Mouse (Mus musculus) forebrain, embryonic 11.5 days (tissue): ENCODE results near the gene Tomm40l. TPM values are rescaled to one million over a fixed set of nuclear protein-coding genes. Genes with fewer than 3 reads are reported as not detected.

Experiments
- ATAC-seq: fragments of 200-750 bp; cut with Nextera tagmentation; replicated peaks from 2 replicates; pipeline ENCODE4 v1.8.0; 2017; ENCODE audit warnings: moderate TSS enrichment; ENCODE audit not compliant: low FRiP score
- DNase-seq: peaks from one replicate; pipeline ENCODE4 v3.0.0-alpha.2; 2017; ENCODE audit warnings: low spot score
- H3K27ac ChIP-seq: fragments of 300-500 bp; sonication (generic); 2 replicates; pipeline ENCODE4 v1.5.1; 2014; ENCODE audit warnings: low read depth, low read length
- H3K27me3 ChIP-seq: fragments of 300-500 bp; sonication (generic); 2 replicates; pipeline ENCODE4 v1.6.1; 2014; ENCODE audit warnings: mild to moderate bottlenecking, low read length, mixed read lengths; ENCODE audit not compliant: control insufficient read depth, insufficient read depth
- H3K36me3 ChIP-seq: fragments of 300-500 bp; sonication (generic); 2 replicates; pipeline ENCODE4 v1.6.1; 2014; ENCODE audit warnings: mild to moderate bottlenecking, low read length, moderate library complexity, mixed read lengths; ENCODE audit not compliant: control insufficient read depth, insufficient read depth
- H3K4me1 ChIP-seq: fragments of 300-500 bp; sonication (generic); replicated peaks from 2 replicates; pipeline ENCODE4 v1.6.1; 2014; ENCODE audit warnings: low read length, mixed read lengths; ENCODE audit not compliant: control insufficient read depth, insufficient read depth
- H3K4me2 ChIP-seq: fragments of 300-500 bp; sonication (generic); 2 replicates; pipeline ENCODE4 v1.6.1; 2014; ENCODE audit warnings: low read depth, mild to moderate bottlenecking, low read length, moderate library complexity, mixed read lengths; ENCODE audit not compliant: severe bottlenecking
- H3K4me3 ChIP-seq: fragments of 300-500 bp; sonication (generic); 2 replicates; pipeline ENCODE4 v1.5.1; 2014; ENCODE audit warnings: low read depth, low read length
- H3K9ac ChIP-seq: fragments of 300-500 bp; sonication (generic); 2 replicates; pipeline ENCODE4 v1.6.1; 2014; ENCODE audit warnings: low read length
- H3K9me3 ChIP-seq: fragments of 300-500 bp; sonication (generic); 2 replicates; pipeline ENCODE4 v1.6.1; 2016; ENCODE audit warnings: low read length, mixed read lengths; ENCODE audit not compliant: control insufficient read depth
- WGBS: fragments of 180-500 bp; shearing (Covaris S2); extraction: QIAGEN DNeasy Blood & Tissue Kit; methylation state at CpG from one replicate; pipeline ENCODE4 v1.1.7; 2014; 5-methylcytosine and 5-hydroxymethylcytosine counted together
- polyA plus RNA-seq: library from polyadenylated mRNA; unstranded; fragments of >200 nt; fragmentation: Nextera tagmentation; extraction: Ambion mirVana; gene quantifications from 2 replicates; pipeline ENCODE4 v1.2.1, GENCODE M21; 2014

The Tomm40l gene
- polyA plus RNA-seq, 1 experiment from 2014 or later: 31.6 TPM

GRCm38 (mm10) chr1:171226780-171227179 lies 4.5 kb upstream of the Tomm40l start:
- no peaks in the 10 kb centered on the region for H3K36me3 ChIP-seq
- no peak overlapping the region for H3K9ac ChIP-seq
- no peaks in the 10 kb centered on the region; the same call in 1 of the 2 replicates for H3K4me1 ChIP-seq
- DNase-seq (no peak), ATAC-seq (no peak)
- WGBS: 36% methylated on average over 4 of the region's 4 CpGs
- no peak overlapping the region for H3K4me3 ChIP-seq
- no peak overlapping the region for H3K4me2 ChIP-seq
- H3K27ac ChIP-seq: no peak overlapping the region
- H3K27me3 ChIP-seq: no peaks in the 10 kb centered on the region
- H3K9me3 ChIP-seq: no peaks in the 10 kb centered on the region

GRCm38 (mm10) chr1:171224857-171225256 lies 2.5 kb upstream of the Tomm40l start, which contains the start of gene Apoa2:
Gene Apoa2 (plus strand): TSS chr1:171225054.
- ATAC-seq: no peak
- Histone ChIP-seq H3K9me3 (no peaks in the 10 kb centered on the region), H3K9ac (no peak within 1 kb of the TSS), H3K4me3 (no peak within 1 kb of the TSS), H3K27me3 (no peaks in the 10 kb centered on the region), H3K4me2 (no peak within 1 kb of the TSS), H3K36me3 (no peaks in the 10 kb centered on the region), H3K4me1 (peaks cover 2% of the 10 kb centered on the region; the same call in 1 of the 2 replicates), H3K27ac (no peak within 1 kb of the TSS)
- 77% methylated on average over 5 of the region's 5 CpGs for WGBS
- DNase-seq: no peak

- Histone ChIP-seq H3K36me3 (no peaks in the 10 kb centered on the region), H3K27ac (no peak overlapping the region), H3K4me2 (no peak overlapping the region), H3K27me3 (no peaks in the 10 kb centered on the region), H3K9ac (no peak overlapping the region), H3K4me3 (no peak overlapping the region), H3K9me3 (no peaks in the 10 kb centered on the region), H3K4me1 (peaks cover 2% of the 10 kb centered on the region; the same call in 1 of the 2 replicates)
- WGBS: 91% methylated on average over 2 of the region's 2 CpGs
- ATAC-seq (no peak), DNase-seq (no peak)
These were observed 1.5 kb upstream of the Tomm40l start for GRCm38 (mm10) chr1:171223796-171224195.

GRCm38 (mm10) chr1:171223168-171223567 lies 854 bp upstream of the Tomm40l start:
- H3K4me2 ChIP-seq: peak overlapping the region; percentile 31; the same call in 1 of the 2 replicates
- ATAC-seq (no peak), DNase-seq (no peak)
- H3K9me3 ChIP-seq: no peaks in the 10 kb centered on the region
- H3K36me3 ChIP-seq: no peaks in the 10 kb centered on the region
- H3K27ac ChIP-seq: 0 out of 2 replicates have a peak overlapping the region, but pooled peaks have one; percentile 42
- 89% methylated on average over 6 of the region's 6 CpGs for WGBS
- H3K4me3 ChIP-seq: peak overlapping the region; percentile 57
- H3K27me3 ChIP-seq: no peaks in the 10 kb centered on the region
- peaks cover 2% of the 10 kb centered on the region; the same call in 1 of the 2 replicates for H3K4me1 ChIP-seq
- H3K9ac ChIP-seq: no peak overlapping the region

GRCm38 (mm10) chr1:171221281-171222193 lies 777 bp downstream of the Tomm40l start:
- Histone ChIP-seq H3K27ac (peak overlapping the region; percentile 6; the same call in 1 of the 2 replicates), H3K4me2 (peak overlapping the region; percentile 81), H3K9me3 (no peaks in the 10 kb centered on the region), H3K27me3 (no peaks in the 10 kb centered on the region), H3K4me1 (peaks cover 2% of the 10 kb centered on the region; the same call in 1 of the 2 replicates), H3K9ac (peak overlapping the region; percentile 65), H3K4me3 (peak overlapping the region; percentile 57), H3K36me3 (no peaks in the 10 kb centered on the region)
- DNase-seq: no peak
- 7% methylated on average over 22 of the region's 22 CpGs for WGBS
- peak; percentile 17 for ATAC-seq

DNA sequence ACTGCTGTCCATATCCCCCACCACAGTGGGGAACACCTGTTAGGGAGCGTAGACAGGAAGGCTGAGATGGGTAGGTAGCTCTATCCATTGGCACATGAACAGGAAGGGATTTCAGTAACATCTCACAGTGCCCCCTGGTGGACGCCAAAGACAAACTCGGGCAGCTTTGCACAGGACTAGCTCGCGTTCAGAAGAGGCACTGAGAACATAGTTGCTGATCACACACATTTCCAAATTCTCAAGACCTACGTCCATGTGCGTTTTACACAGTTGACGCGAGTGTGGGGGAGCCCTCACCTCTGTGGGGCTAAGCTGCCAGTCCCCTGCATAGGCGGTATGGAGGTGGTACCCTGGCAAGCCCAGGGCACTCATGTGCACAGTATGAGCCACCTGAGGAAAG lies 1.4 kb downstream of the Tomm40l start:
- Histone ChIP-seq H3K4me2 (peak overlapping the region; percentile 22; the same call in 1 of the 2 replicates), H3K4me3 (no peak overlapping the region), H3K4me1 (peaks cover 2% of the 10 kb centered on the region; the same call in 1 of the 2 replicates), H3K27me3 (no peaks in the 10 kb centered on the region), H3K27ac (no peak overlapping the region), H3K36me3 (no peaks in the 10 kb centered on the region), H3K9me3 (no peaks in the 10 kb centered on the region), H3K9ac (no peak overlapping the region)
- 9% methylated on average over 10 of the region's 10 CpGs for WGBS
- peak; percentile 28 for ATAC-seq
- peak; percentile 91 for DNase-seq

DNA sequence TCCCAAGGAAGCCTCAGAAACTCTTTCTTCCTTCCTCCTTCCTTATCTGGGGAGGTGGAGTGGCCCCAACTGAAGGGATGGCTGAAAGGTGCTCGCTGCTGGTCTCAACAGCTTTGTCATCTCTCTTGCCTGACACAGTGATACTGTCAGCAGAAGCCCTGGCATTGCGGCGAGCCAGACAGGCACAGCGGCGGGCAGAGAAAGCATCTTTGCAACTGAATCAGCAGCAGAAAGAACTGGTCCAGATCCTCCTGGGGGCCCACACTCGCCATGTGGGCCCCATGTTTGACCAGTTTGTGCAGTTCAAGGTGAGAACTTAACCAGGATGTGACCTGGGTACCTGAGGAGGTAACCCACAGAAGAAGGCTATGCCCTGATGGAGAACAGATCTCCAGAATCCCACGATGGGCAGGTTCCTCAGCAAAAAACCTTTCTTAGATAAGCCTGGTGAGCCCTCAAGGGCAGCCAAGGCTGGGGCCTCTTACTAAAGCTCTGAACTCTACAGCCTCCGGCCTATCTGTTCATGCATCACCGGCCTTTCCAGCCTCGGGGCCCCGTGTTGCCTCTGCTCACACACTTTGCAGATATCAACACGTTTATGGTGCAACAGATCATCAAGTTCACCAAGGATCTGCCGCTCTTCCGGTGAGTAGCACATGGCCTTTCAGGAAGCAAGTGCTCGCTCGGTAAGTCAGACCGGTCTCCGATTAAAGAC lies 5.9 kb downstream of the Tomm40l start:
- peaks cover 2% of the 10 kb centered on the region; the same call in 1 of the 2 replicates for H3K4me1 ChIP-seq
- WGBS: 92% methylated on average over 18 of the region's 18 CpGs
- no peaks in the 10 kb centered on the region for H3K36me3 ChIP-seq
- ATAC-seq: no peak
- no peak overlapping the region for H3K9ac ChIP-seq
- no peaks in the 10 kb centered on the region for H3K27me3 ChIP-seq
- H3K4me2 ChIP-seq: no peak overlapping the region
- no peak overlapping the region for H3K27ac ChIP-seq
- no peak overlapping the region for H3K4me3 ChIP-seq
- no peak for DNase-seq
- H3K9me3 ChIP-seq: no peaks in the 10 kb centered on the region

DNA sequence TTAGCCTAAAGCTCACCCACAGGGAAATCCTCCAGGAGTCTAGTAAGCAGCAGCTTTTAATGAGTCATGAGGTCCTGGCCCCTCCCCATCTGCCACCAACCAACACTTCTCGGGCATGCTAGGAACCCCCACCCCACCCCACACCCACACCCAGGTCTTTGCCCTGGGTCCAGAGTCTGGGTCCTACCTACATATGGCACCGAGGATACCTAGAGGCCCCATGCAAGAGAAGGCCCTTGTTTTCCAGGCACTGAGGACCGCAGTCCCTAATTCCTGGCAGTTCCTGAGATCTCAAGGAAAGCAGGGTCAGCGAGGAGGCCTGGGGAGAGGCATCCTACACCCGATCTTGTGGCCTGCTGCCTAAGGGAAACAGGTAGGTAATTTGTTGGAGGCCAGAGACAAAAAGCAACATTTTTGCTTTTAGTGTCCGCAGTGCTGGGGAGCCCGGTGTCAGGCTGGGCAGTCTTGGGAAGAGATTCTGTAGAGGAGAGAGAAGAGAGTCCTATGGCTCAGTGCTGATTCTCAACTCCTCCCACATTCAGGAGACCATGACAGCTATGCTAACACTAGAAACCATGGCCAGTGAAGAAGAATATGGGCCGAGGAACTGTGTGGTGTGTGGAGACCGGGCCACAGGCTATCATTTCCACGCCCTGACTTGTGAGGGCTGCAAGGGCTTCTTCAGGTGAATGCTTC lies 8.4 kb downstream of the Tomm40l start, which contains the start of gene Nr1i3:
Nr1i3 (plus strand) TSS at position 170 of the 696 bp plus-strand sequence.
- no peak within 1 kb of the TSS for H3K9ac ChIP-seq
- no peaks in the 10 kb centered on the region for H3K36me3 ChIP-seq
- WGBS: 71% methylated on average over 10 of the region's 10 CpGs
- H3K9me3 ChIP-seq: no peaks in the 10 kb centered on the region
- H3K27ac ChIP-seq: no peak within 1 kb of the TSS
- H3K27me3 ChIP-seq: no peaks in the 10 kb centered on the region
- no peak for ATAC-seq
- no peak within 1 kb of the TSS for H3K4me3 ChIP-seq
- no peak within 1 kb of the TSS for H3K4me2 ChIP-seq
- no peak for DNase-seq
- H3K4me1 ChIP-seq: no peaks in the 10 kb centered on the region
